Mouse (Mus musculus) MEL-GATA-1-ER (cell line): Measurements from ENCODE around the gene Rpgr.

Experiments
- DNase-seq: peaks from one replicate; pipeline ENCODE4 v3.0.0-alpha.2; 2012; ENCODE audit warnings: low read depth; ENCODE audit errors: extremely low read depth

The Rpgr gene

DNA sequence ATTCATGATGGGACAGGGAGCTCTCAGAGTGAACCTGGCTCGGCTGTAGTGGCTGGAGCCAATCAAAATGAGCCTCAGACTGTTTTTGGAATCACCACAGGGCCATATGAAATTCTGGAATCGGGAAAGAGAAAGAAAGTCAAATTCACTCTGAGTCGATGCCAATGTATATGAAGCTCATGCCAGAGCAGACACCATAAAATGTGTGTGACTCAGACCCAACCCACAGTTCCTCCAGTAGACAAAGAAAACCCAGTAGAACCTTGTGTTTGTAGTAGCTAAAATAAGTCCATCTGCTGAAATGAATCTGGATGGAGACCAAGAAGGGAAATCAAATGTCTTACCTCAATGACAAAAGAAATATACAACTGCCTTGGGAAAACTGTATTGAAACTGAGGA lies 142.8 kb downstream of the Rpgr start:
- no peak for DNase-seq

- DNase-seq: no peak
Observed at GRCm38 (mm10) chrX:10071529-10071928, 145.2 kb downstream of the Rpgr start.

DNA sequence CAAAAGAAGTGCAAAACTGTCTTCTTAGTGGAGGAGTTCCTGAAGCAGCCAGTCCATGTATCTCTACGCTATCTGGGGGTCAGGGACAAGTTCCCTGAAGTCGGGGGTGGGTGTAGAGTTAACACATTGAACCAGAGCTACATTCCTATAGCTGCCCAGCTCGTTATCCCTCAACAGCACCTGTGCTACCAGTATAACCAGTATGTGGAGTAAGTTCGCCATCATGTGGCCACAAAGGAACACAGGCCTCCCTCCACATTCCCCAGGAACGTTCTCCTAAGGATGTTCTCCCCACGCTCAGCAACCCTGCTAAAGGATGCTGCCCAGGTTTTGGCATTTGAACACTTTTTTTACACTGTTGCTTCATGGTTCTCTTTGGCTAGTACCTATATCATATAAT lies 146.0 kb downstream of the Rpgr start:
- DNase-seq: no peak

GRCm38 (mm10) chrX:10069405-10069804 lies 147.3 kb downstream of the Rpgr start:
- DNase-seq: no peak

GRCm38 (mm10) chrX:10063781-10064180 lies 152.9 kb downstream of the Rpgr start:
- no peak for DNase-seq

DNA sequence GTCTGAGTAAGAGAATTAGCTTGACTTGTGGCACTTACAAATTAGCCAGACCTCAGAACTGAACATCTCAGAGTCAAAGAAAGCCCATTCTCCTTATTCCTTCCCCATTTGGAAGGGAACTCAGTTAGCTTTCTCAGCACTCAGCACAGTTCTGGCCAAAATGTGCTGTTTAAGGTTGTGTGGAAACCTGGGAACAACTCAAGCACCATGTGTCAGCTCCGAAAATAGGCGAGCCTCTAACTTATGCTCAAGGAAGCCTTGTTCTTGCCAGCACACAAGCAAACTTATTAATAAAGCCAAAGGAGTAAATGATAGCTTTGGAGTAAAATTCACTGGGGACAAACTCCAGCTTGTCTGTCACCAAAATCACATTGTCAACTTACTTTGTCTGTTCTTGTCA lies 153.4 kb downstream of the Rpgr start:
- no peak for DNase-seq

- DNase-seq: no peak
Observed at GRCm38 (mm10) chrX:10062201-10062600, 154.5 kb downstream of the Rpgr start.

DNA sequence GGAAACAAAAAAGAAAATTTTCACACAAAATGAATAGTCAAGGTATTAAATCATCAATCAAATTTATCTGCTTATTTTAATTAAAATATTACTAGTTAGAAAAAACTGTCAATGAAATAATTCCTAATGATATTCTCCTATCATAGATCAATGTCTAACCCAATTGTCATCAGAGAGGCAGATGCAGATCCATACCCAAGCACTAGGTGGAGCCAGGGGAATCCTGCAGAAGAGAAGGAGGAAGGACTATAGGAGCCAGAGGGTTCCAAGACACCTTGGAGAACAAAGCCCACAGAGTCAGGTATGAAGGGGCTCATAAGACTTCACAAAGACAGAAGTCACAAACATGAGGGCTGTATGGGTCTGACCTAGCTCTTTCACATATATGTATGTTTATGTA lies 182.1 kb downstream of the Rpgr start:
- DNase-seq: no peak
